Mouse (Mus musculus): Measurements from ENCODE around the gene Chp1.
"Not testable (repeated sequence)": the region's sequence is repeated elsewhere in the genome, so short reads cannot be mapped to it uniquely, and the experiment has no call there.

The Chp1 gene

DNA sequence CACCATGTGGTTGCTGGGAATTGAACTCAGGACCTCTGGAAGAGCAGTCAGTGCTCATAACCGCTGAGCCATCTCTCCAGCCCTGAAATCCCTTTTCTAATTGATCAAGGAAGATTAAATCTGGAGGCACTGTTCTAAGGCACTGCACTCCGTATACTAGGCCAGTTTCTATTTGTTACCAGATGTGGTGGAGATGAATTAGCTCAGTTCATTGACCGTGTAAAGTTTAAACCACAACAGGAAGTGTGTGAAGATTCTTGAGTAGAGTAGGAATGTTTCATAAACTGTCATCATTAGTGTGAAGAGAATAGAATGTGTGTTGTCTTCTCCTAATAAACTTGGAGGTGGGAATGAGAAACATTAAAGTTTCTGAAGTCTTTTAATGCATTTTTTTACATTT is 14.3 kb downstream of the Chp1 start:
- no peak for DNase-seq (ENCODE audit: extremely low spot score, low read depth, low spot score)

DNA sequence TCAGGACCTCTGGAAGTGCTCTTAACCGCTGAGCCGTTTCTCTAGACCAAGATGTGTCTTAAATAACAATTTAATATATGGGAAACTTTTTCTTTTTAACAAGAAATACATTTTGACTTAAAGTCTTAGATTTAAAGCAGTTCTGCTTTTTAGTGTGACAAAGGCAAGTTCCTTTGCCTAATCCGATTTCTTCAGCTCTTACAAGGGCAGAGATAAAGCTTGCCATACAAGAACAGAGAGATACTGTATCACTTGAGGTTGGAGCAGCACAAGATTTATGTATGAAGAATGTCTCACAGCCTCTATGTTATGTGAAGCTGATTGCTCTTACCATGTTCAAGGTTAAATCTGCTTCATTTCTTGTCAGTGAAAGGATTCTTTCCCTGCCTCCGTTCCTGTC is 17.8 kb downstream of the Chp1 start:
- DNase-seq (ENCODE audit: extremely low spot score, low read depth, low spot score), result no peak

DNA sequence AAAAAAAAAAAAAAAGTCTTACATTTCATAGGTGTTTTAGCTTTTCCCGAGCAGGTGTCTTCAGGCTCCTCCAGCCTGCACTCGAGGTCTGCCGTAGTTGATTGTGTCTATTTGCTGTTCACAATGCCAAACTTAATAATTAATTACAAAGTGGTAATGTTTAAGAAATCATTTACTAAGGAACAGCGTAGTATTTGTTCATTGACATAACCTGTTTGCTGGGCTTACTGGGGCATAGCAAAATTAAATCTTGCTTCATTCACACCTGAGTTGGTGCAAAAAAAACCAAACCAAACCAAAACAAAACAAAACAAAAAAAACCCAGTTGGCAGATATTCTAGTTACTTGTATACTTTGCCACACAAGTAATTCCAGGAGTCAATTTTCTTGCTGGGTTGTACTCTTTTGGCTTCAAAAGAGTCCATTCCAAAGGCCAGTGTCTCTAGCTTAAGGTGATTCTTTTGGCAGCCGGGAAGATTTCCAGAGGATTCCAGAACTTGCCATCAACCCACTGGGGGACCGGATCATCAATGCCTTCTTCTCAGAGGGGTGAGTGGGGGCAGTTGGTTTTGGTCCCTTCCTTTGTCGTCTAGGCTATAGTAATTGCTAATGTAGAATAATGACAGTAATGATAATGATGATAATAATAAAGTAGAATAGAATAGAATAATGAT is 18.8 kb downstream of the Chp1 start:
- DNase-seq (ENCODE audit: extremely low spot score, low read depth, low spot score), result no peak

DNA sequence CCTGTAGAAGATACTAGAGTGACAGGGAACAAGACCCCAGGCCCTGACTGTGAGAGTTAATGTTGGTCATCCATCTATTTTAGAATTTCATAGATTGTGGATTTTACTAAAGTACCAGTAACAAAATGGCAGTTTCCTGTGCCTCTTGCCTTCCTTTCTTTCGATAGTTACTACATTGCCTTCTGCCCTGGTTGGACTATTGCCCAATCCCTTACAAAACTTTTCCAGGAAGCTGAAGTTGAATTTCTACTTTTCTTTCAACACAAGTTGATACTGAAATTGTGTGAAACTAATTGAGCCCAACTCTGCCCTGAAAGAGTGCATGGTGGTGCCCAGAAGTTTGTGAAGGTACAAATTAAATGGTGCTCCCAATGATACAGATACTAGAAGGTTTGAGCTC is 25.0 kb downstream of the Chp1 start:
- DNase-seq (ENCODE audit: extremely low spot score, low read depth, low spot score), result no peak

DNA sequence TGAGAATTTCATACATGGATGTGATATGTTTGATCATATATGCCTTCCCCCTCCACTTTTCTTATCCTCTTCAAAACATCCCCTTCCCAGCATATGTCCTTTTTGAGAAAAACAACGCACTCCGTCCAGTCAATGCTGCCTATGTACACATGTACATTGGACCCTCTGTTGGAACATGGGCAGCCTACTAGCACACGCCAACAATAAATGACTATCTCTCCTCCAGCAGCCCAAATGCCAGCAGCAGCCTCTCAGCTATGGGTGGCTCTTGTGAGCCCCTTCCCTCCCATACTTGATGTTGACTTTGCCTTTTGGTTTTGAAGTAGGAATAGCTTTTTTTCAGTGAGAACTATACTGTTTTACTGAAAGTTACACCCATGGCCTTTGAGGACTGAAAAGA is 34.1 kb downstream of the Chp1 start:
- no peak for DNase-seq (ENCODE audit: extremely low spot score, low read depth, low spot score)

DNA sequence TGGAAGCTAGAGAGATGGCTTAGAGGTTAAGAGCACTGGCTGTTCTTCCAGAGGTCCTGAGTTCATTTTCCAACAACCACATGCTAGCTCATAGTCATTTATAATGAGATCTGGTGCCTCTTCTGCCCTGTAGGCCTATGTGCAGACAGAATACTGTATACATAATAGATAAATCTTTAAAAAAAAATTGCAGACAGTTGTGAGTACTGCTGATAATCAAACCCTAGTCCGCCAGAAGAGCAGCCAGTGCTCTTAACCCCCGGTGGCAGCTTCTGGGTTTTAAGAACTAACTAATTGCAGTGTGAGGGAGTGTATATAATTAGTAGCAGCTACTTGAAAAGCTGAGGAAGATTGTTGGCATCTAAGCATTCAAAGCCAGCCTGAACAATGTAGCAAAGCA is 35.9 kb downstream of the Chp1 start:
- DNase-seq (ENCODE audit: extremely low spot score, low read depth, low spot score), result no peak

DNA sequence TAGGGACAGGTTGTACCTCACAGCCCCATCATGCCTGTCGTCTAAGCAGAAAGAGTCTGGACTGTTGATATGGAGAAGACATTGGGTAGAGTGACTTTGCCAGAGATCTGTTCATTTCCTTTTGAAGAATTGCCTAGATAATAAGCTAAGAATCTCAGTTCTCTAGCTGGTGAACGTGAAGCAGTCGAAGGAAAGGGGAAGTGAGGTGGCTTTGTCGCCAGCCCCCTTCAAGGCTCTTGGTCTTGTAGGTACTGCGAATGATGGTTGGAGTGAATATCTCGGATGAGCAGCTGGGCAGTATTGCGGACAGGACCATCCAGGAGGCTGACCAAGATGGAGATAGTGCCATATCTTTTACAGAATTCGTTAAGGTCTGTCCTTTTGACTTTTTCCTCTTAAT is 36.8 kb downstream of the Chp1 start:
- no peak for DNase-seq (ENCODE audit: extremely low spot score, low read depth, low spot score)

DNA sequence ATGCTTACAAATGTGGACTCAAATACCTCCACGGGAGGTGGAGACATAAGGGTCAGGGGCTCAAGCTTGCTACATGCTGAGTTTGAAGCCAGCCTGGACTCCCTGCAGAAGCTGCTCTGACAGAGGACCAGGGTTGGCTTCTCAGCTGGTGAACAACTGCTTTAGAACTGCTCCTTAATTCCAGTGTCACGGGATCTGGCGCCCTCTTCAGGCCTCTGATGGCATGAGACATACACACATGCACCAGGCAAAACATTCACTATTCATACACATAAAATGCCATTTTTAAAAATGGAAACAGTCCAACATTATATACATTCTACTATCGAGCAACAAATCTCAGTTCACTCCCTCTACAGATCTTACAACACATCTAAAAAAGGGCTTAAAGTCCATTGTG is 39.9 kb downstream of the Chp1 start:
- DNase-seq (ENCODE audit: extremely low spot score, low read depth, low spot score), result no peak

DNA sequence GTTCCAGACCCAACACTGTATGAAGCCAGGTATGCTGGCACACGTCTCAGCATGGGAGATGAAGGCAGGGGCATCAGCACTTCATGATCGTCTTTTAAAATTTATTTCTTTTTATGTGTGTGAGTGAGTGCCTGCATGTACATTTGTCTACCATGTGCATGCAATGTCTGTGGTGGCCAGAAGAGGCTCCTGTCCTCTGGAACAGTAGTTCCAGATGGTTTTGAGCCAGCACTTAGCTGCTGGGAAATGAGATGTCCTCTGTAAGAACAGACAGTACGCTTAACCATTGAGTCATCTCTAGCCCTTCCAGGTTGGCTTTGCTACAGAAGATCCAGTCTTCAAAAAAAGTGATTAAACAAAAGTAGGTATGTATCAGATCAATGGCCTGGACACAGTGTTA is 43.8 kb downstream of the Chp1 start:
- DNase-seq (ENCODE audit: extremely low spot score, low read depth, low spot score), result no peak

DNA sequence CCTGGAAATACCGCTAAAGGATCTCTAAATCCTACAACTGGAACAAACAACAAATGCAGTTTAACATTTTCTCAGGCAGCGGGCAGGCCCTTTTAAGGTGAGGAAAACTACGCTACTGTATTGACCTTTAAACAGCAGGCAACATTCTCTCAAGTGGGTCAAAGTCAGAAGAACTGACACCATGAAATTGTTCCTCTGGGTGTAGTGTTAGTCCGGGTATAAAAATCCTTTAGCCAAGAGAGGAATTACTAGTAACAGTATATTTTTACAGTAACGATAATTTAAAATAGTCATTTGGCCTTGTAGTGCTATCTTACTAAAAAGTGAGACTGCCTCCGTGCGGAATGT is 46.2 kb downstream of the Chp1 start:
- no peak for DNase-seq (ENCODE audit: extremely low spot score, low read depth, low spot score)

DNA sequence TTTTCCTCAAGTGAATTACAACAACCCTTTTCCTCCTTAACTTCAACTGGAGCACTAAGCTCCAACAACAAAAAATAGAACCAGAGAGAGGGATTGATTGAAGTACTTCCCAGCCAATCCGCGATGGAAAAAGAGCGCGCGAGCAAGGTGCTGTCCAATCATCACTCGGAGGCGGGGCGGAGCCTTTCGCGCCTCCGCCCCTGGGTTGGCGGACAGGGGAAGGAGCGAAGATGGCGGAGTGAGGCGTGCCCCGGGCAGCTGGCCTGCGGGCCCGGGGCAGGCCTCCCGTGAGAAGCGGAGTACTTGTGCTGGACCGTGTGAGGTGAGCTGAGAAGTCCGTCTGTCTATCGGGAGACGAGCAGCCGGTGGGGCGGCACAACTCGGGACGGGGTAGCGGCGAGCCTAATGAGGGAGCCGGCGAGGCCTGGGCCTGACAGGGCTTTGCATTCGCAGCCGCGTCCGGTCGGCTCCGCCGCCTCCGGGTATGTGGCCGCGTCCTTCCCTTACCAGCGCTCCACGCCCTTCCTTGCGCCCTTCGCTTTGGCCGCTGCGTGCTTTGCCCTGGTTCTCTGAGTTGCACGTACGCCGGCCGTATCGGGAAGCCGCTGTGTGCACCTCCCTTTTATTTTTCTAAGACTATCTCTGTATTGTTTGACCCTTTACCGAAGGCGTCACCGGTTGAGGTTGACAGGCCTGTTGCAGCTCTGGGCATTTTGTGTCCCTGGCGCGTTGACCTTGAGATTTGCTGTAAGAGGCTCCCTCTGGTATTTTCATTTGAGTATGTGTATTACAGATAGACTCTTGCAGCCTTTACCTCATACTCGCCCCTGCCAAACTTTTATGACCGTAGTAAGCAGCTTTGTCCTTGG is 46.9 kb downstream of the Chp1 start:
- peak; percentile 99 for DNase-seq (ENCODE audit: extremely low spot score, low read depth, low spot score)

DNA sequence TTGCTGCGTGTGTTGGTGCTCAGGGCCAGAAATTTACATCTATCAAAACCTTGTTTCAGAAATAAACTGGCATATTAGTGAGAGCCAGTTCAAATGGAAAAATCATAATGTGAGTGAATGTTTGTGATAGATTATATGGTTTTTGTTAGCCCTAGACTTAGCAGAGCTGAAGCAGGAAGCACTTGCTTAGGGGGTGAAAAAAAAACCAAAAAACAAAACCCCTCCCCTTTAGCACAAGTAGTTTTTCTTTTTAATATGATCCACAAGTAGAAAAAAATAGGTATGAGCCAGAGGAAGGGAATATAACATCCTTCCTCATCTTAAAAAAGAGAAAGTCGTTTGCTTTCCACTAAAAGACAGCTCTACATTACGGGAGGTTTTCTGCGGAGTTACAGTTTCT is 47.8 kb downstream of the Chp1 start:
- no peak for DNase-seq (ENCODE audit: extremely low spot score, low read depth, low spot score)

DNA sequence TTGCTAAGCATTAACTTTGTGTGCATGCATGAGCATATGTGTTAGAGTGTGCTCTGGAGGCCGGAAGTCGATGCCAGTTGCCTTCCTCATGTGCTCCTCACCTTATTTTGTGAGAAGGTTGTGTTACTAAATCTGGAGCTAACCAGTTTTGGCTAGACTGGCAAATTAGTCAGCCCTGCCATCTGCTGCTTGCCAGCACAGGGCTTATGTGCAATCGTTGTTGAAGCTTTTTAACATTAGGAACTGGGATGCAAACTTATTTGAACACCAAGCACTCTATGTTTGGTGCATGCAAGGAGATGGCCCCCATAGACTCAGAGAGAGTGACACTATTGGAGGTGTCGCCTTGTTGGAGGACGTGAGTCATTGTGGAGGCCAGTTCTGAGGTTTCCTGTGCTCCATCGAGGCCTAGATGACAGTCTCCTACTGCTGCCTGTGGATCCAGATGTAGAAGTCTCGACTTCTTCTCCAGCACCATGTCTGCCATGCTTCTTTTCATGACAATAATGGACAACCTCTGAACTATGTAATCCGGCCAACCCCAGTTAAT is 49.4 kb downstream of the Chp1 start:
- no peak for DNase-seq (ENCODE audit: extremely low spot score, low read depth, low spot score)

DNA sequence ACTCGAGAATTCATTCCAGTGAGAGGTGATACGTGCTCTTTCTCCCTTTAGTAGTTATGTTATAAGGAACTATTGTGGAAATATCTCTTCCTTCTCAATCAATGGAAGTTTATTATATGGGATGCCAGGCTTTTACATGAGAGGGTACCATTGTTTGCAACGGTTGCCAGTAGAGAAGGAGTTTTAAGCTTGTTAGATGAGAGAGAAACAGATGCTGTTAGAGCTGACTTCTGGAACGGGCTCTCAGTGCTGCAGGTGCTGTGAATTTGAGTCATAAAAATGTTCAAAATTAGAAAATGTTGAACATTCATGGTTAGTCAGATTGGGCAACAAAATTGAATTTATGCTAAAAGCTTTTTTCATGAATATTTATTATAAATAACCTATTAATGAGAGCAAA is 53.5 kb downstream of the Chp1 start:
- no peak for DNase-seq (ENCODE audit: extremely low spot score, low read depth, low spot score)

DNA sequence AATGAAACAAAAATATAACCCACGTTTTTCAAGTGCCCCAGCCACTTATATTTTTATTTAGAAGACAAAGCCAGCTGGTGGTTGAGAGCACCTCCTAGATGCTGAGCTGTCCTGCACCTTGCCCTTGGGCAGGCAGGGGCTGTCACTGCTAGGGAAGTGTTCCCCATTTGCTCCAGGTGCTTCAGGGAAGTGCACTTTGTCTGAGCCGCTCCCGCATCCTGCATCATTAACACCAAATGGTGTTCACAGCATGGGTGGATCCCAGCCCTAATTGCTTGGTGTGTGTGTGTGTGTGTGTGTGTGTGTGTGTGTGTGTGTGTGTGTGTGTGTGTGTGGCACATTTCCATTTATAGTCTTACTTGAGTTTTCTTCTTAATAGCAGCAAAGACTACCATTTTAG is 54.1 kb downstream of the Chp1 start:
- not testable (repeated sequence) for DNase-seq (ENCODE audit: extremely low spot score, low read depth, low spot score)

DNA sequence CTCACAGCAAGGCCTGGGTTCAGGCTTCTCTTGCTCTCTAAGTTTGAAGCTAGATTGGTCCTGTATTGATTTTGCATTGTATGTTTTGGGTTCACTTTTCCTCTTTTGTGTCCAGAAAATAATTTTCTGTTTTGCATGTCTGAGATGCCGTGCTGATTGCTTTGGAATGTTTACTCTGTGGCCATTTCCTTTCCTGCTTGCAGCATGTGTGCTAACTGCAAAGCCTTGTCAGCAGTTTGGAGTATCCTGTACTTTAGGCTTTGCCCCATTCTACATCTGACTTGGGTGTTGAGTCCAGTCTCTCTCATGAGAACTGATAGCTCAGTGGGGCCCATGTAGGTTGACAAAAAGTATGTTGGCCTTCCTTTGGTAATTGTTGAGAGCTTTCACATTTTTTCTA is 55.0 kb downstream of the Chp1 start:
- DNase-seq (ENCODE audit: extremely low spot score, low read depth, low spot score), result no peak

DNA sequence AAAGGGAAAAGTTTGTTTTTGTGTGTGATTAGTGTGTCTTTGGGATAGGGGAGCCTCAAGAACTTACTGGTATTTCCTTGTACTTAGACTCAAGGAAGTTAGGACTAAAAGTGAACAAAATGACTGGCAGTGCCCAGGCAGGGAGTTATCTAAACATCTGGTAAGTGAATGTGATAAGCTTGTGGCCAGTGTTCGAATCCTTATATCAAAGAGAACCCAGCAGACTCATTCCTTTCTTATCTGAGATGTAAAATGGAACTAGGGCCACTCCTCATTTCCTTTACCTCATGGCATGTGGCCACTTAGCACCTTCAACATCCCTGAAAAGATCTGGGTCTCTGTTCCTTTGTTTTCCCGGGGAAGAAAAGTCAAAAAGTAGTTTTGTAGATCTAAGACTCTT is 56.4 kb downstream of the Chp1 start:
- DNase-seq (ENCODE audit: extremely low spot score, low read depth, low spot score), result no peak

DNA sequence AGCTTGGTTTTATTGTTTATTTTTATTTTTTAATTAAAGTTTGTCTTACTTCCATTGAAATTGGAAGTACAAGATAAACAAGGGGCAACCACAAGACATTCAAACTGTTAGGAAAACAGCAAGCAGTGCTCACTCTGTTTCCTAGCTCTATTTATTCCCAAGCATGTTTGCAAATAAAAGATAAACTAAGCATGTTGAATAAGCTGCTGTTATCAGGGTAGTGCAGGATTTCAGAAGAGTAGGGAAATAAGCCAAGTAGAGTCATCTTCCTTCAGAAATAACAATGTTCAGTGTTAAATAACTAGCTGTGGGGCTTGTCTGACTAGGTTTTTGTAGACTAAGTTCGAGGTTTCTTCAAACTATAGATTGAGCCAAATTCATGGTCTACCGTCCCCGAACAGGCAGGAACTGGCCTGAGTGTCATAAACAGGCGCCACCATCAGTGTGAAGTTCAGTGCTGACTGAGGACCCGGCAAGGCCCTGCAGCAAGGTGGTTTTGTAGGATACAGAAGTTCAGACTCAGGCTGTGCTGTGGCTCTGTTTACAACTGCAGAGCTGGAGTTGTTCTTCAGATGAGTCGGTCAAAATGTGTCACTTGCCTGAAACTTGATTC is 58.0 kb downstream of the Chp1 start:
- no peak for DNase-seq (ENCODE audit: extremely low spot score, low read depth, low spot score)

DNA sequence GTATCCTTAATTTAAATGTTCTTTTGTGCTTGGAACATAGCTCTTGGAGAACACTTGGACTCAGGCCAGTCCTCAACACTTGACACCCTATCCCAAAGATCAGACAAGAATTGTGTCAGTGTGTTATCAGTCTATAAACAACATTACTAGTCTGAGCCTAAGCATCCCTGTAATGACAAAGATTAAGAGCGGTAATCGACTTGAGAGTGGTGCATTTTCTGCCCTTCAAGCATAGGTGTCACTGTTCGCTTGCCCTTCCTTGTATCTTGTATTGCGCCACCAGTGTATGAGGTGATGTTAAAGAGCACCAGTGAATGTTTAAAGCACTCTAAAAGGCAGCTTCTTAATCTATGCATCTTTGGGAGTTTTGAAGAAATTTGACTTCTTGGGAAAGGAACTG is 59.5 kb downstream of the Chp1 start:
- no peak for DNase-seq (ENCODE audit: extremely low spot score, low read depth, low spot score)

DNA sequence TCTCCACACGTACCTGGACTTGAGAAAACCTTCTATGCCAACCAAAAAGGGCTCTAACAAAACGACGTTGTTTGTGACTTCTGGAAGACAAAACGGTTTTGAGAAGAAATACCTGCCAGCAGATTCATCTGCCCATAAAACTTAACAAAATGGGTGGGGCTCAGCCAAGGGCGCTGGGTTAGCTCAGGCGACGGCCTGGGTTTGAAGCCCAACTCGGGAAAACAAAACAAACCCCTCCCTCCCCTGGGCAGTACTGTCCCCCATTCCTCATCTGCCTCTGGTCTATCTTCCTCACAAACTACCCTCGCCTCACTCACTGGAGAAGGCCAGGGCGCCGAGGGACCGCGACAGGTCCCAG is 70.3 kb downstream of the Chp1 start:
- no peak for DNase-seq (ENCODE audit: extremely low spot score, low read depth, low spot score)

DNA sequence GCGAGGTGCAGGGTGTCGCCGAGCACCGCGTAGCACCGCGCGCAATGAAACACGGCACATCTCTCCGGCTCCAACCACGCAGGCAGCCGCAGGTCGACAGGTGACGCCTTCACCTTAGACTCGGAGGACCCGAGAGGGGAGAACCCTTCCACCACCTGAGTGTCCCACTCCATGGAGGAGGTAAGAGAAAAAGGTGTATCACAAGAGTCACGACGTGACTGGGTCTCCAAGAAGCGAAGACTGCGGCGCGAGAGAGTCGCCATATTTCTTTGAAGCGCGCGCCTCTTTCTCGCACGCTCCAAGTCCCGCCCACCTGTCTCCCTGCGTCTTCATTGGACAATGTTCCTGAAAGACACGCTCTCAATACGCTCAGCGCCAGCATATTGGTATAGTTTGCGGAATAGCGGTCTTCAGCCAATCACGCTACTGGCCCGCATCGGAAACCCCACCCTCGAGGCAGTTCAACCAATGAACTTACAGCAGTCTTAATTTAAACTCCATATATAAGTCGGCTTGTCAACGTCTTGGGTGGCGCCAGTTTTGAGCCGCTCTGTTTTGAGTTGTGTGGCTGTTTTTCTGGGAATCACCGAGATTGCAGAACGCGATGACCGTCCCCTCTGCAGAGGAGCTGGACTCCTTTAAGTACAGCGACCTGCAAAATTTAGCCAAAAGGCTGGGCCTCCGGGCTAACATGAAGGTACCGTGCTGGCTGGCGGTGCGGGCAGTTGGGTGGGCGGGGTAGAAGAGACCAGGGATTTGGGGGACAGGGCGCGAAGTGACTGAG is 70.9 kb downstream of the Chp1 start, which contains the start of the genes Nusap1 and Oip5:
Nusap1 (plus strand) TSS at position 100 of the 784 bp plus-strand sequence.
Oip5 (minus strand) TSS at position 271 of the 784 bp plus-strand sequence.
- peak; percentile 95 for DNase-seq (ENCODE audit: extremely low spot score, low read depth, low spot score)

Measured in hindlimb bud, embryonic 11.5 days (tissue).